Mouse (Mus musculus) macrophage (primary cell): Measurements from ENCODE around the gene Npnt. TPM values are rescaled to one million over a fixed set of nuclear protein-coding genes. Genes with fewer than 3 reads are reported as not detected.

Source experiments
- H3K27ac ChIP-seq: fragments of 350-480 bp; formaldehyde crosslinking; 2 replicates; pipeline ENCODE4 v1.9.0; 2021
- H3K36me3 ChIP-seq: fragments of 350-480 bp; formaldehyde crosslinking; 2 replicates; pipeline ENCODE4 v1.9.0; 2021; ENCODE audit errors: inconsistent target
- H3K4me3 ChIP-seq: fragments of 350-480 bp; formaldehyde crosslinking; 2 replicates; pipeline ENCODE4 v1.9.0; 2021; ENCODE audit errors: inconsistent target
- H3K79me2 ChIP-seq: fragments of 350-480 bp; formaldehyde crosslinking; 2 replicates; pipeline ENCODE4 v1.9.0; 2021; ENCODE audit errors: inconsistent target
- WGBS: methylation state at CpG from one replicate; pipeline ENCODE4 v1.1.7; 2026; ENCODE audit warnings: inconsistent platforms; ENCODE audit not compliant: missing documents; 5-methylcytosine and 5-hydroxymethylcytosine counted together
- polyA plus RNA-seq: library from polyadenylated mRNA; stranded (reverse); fragments of 250-400 nt; gene quantifications from 3 replicates; pipeline ENCODE4 v1.2.4, GENCODE M21; 2018; ENCODE audit warnings: inconsistent platforms

Npnt gene
- polyA plus RNA-seq, 1 experiment from 2014 or later: not detected

- no peak overlapping the region for H3K27ac ChIP-seq
- H3K36me3 ChIP-seq: no peaks in the 10 kb centered on the region
- H3K79me2 ChIP-seq: no peaks in the 10 kb centered on the region
- WGBS: 96% methylated on average over 9 of the region's 9 CpGs
- no peak overlapping the region for H3K4me3 ChIP-seq
Observed at GRCm38 (mm10) chr3:132915661-132916060, 34.4 kb downstream of the Npnt start.

GRCm38 (mm10) chr3:132912420-132912819 lies 37.7 kb downstream of the Npnt start:
- Histone ChIP-seq H3K36me3 (no peaks in the 10 kb centered on the region), H3K27ac (no peak overlapping the region), H3K79me2 (no peaks in the 10 kb centered on the region), H3K4me3 (no peak overlapping the region)
- WGBS: 96% methylated on average over 2 of the region's 2 CpGs

GRCm38 (mm10) chr3:132911716-132912115 lies 38.4 kb downstream of the Npnt start:
- no peak overlapping the region for H3K27ac ChIP-seq
- WGBS: 88% methylated on average over 4 of the region's 4 CpGs
- H3K4me3 ChIP-seq: no peak overlapping the region
- H3K36me3 ChIP-seq: no peaks in the 10 kb centered on the region
- H3K79me2 ChIP-seq: no peaks in the 10 kb centered on the region

- no peaks in the 10 kb centered on the region for H3K36me3 ChIP-seq
- no peak overlapping the region for H3K4me3 ChIP-seq
- H3K79me2 ChIP-seq: no peaks in the 10 kb centered on the region
- no peak overlapping the region for H3K27ac ChIP-seq
- 92% methylated on average over 5 of the region's 5 CpGs for WGBS
Observed at GRCm38 (mm10) chr3:132910727-132911126, 39.4 kb downstream of the Npnt start.

GRCm38 (mm10) chr3:132909736-132910135 lies 40.4 kb downstream of the Npnt start:
- Histone ChIP-seq H3K79me2 (no peaks in the 10 kb centered on the region), H3K36me3 (no peaks in the 10 kb centered on the region)
- WGBS: 81% methylated on average over 12 of the region's 12 CpGs

GRCm38 (mm10) chr3:132907506-132908203 lies 42.4 kb downstream of the Npnt start:
- Histone ChIP-seq H3K4me3 (no peak overlapping the region), H3K79me2 (no peaks in the 10 kb centered on the region), H3K27ac (no peak overlapping the region), H3K36me3 (no peaks in the 10 kb centered on the region)
- WGBS: 92% methylated on average over 8 of the region's 8 CpGs

More at GRCm38 (mm10) chr3:132909736-132910135, 40.4 kb downstream of the Npnt start:
- no peak overlapping the region for H3K27ac ChIP-seq
- no peak overlapping the region for H3K4me3 ChIP-seq

GRCm38 (mm10) chr3:132905224-132905930 lies 44.7 kb downstream of the Npnt start:
- no peak overlapping the region for H3K27ac ChIP-seq
- H3K36me3 ChIP-seq: no peaks in the 10 kb centered on the region
- WGBS: 93% methylated on average over 7 of the region's 7 CpGs
- no peak overlapping the region for H3K4me3 ChIP-seq
- no peaks in the 10 kb centered on the region for H3K79me2 ChIP-seq

- H3K36me3 ChIP-seq: no peaks in the 10 kb centered on the region
- H3K79me2 ChIP-seq: no peaks in the 10 kb centered on the region
- 95% methylated on average over 11 of the region's 11 CpGs for WGBS
- no peak overlapping the region for H3K27ac ChIP-seq
- no peak overlapping the region for H3K4me3 ChIP-seq
Observed at GRCm38 (mm10) chr3:132903386-132903785, 46.7 kb downstream of the Npnt start.

GRCm38 (mm10) chr3:132902921-132903320 lies 47.2 kb downstream of the Npnt start:
- H3K4me3 ChIP-seq: no peak overlapping the region
- no peaks in the 10 kb centered on the region for H3K36me3 ChIP-seq
- H3K79me2 ChIP-seq: no peaks in the 10 kb centered on the region
- WGBS: 89% methylated on average over 5 of the region's 5 CpGs
- no peak overlapping the region for H3K27ac ChIP-seq

GRCm38 (mm10) chr3:132902206-132902605 lies 47.9 kb downstream of the Npnt start:
- Histone ChIP-seq H3K27ac (no peak overlapping the region), H3K79me2 (no peaks in the 10 kb centered on the region), H3K36me3 (no peaks in the 10 kb centered on the region), H3K4me3 (no peak overlapping the region)
- 92% methylated on average over 6 of the region's 6 CpGs for WGBS

GRCm38 (mm10) chr3:132897891-132898290 lies 52.2 kb downstream of the Npnt start:
- H3K4me3 ChIP-seq: no peak overlapping the region
- WGBS: 87% methylated on average over 4 of the region's 4 CpGs
- H3K36me3 ChIP-seq: no peaks in the 10 kb centered on the region
- H3K27ac ChIP-seq: no peak overlapping the region
- H3K79me2 ChIP-seq: no peaks in the 10 kb centered on the region

GRCm38 (mm10) chr3:132897390-132897789 lies 52.7 kb downstream of the Npnt start:
- Histone ChIP-seq H3K36me3 (no peaks in the 10 kb centered on the region), H3K27ac (no peak overlapping the region), H3K79me2 (no peaks in the 10 kb centered on the region), H3K4me3 (no peak overlapping the region)
- WGBS: 96% methylated on average over 5 of the region's 5 CpGs

GRCm38 (mm10) chr3:132894086-132894485 lies 56.0 kb downstream of the Npnt start:
- H3K27ac ChIP-seq: no peak overlapping the region
- 96% methylated on average over 7 of the region's 7 CpGs for WGBS

GRCm38 (mm10) chr3:132893676-132894075 lies 56.4 kb downstream of the Npnt start:
- Histone ChIP-seq H3K36me3 (no peaks in the 10 kb centered on the region), H3K4me3 (no peak overlapping the region), H3K27ac (no peak overlapping the region), H3K79me2 (no peaks in the 10 kb centered on the region)
- 85% methylated on average over 2 of the region's 3 CpGs for WGBS

More at GRCm38 (mm10) chr3:132894086-132894485, 56.0 kb downstream of the Npnt start:
- H3K4me3 ChIP-seq: no peak overlapping the region
- H3K36me3 ChIP-seq: no peaks in the 10 kb centered on the region
- H3K79me2 ChIP-seq: no peaks in the 10 kb centered on the region

GRCm38 (mm10) chr3:132893044-132893443 lies 57.0 kb downstream of the Npnt start:
- 88% methylated on average over 7 of the region's 7 CpGs for WGBS
- no peak overlapping the region for H3K27ac ChIP-seq
- H3K4me3 ChIP-seq: no peak overlapping the region
- H3K79me2 ChIP-seq: no peaks in the 10 kb centered on the region
- no peaks in the 10 kb centered on the region for H3K36me3 ChIP-seq
